Mouse (Mus musculus): Measurements from ENCODE around the gene 9030025P20Rik. TPM values are rescaled to one million over a fixed set of nuclear protein-coding genes. Genes with fewer than 3 reads are reported as not detected.
"Not testable (repeated sequence)": the region's sequence is repeated elsewhere in the genome, so short reads cannot be mapped to it uniquely, and the experiment has no call there.

9030025P20Rik gene
- polyA plus RNA-seq (2015; fragmentation: Nextera tagmentation; extraction: Ambion mirVana): 6.3 and 6.4 TPM in 2 replicates

GRCm38 (mm10) chr17:14978362-14979038 is at the start of gene 9030025P20Rik, which contains the start of gene Gm3417:
TSS of gene 9030025P20Rik (plus strand) at chr17:14978468.
TSS of gene Gm3417 (minus strand) at chr17:14978790.
- H3K9me3 ChIP-seq (replicated peaks; ENCODE audit: control insufficient read depth, low read length); H3K4me1 ChIP-seq (ENCODE audit: control insufficient read depth, insufficient read depth, low read length); H3K27me3 ChIP-seq (ENCODE audit: control insufficient read depth, insufficient read depth, low read length); H3K4me3 ChIP-seq (ENCODE audit: low read length); H3K4me2 ChIP-seq (ENCODE audit: low read depth, low read length); H3K36me3 ChIP-seq (ENCODE audit: control insufficient read depth, insufficient read depth); H3K27ac ChIP-seq (ENCODE audit: low read length); H3K9ac ChIP-seq (ENCODE audit: low read length): not testable (repeated sequence)
- WGBS: no CpG with 5 or more reads among the region's 60 CpGs
- ATAC-seq (replicated peaks; ENCODE audit: extremely low read depth, insufficient read depth, low FRiP score): peak; percentile 97

- Histone ChIP-seq H3K4me1 (ENCODE audit: control insufficient read depth, insufficient read depth, low read length) (no peaks in the 10 kb centered on the region), H3K27me3 (ENCODE audit: control insufficient read depth, insufficient read depth, low read length) (no peaks in the 10 kb centered on the region)
- 69% methylated on average over 5 of the region's 5 CpGs for WGBS
These were observed 49.6 kb upstream of the 9030025P20Rik start for GRCm38 (mm10) chr17:14928631-14929030.

GRCm38 (mm10) chr17:14930697-14931096 is 47.6 kb upstream of the 9030025P20Rik start:
- Histone ChIP-seq H3K36me3 (ENCODE audit: control insufficient read depth, insufficient read depth) (no peaks in the 10 kb centered on the region), H3K9me3 (replicated peaks; ENCODE audit: control insufficient read depth, low read length) (no peaks in the 10 kb centered on the region), H3K27me3 (ENCODE audit: control insufficient read depth, insufficient read depth, low read length) (no peaks in the 10 kb centered on the region), H3K27ac (ENCODE audit: low read length) (no peak overlapping the region), H3K4me3 (ENCODE audit: low read length) (no peak overlapping the region), H3K9ac (ENCODE audit: low read length) (no peak overlapping the region), H3K4me1 (ENCODE audit: control insufficient read depth, insufficient read depth, low read length) (no peaks in the 10 kb centered on the region), H3K4me2 (ENCODE audit: low read depth, low read length) (no peak overlapping the region)
- no peak for ATAC-seq (replicated peaks; ENCODE audit: extremely low read depth, insufficient read depth, low FRiP score)
- WGBS: 63% methylated on average over 7 of the region's 7 CpGs

More at GRCm38 (mm10) chr17:14928631-14929030, 49.6 kb upstream of the 9030025P20Rik start:
- H3K36me3 ChIP-seq (ENCODE audit: control insufficient read depth, insufficient read depth): no peaks in the 10 kb centered on the region
- H3K4me2 ChIP-seq (ENCODE audit: low read depth, low read length): no peak overlapping the region
- no peak for ATAC-seq (replicated peaks; ENCODE audit: extremely low read depth, insufficient read depth, low FRiP score)
- H3K27ac ChIP-seq (ENCODE audit: low read length): no peak overlapping the region
- no peak overlapping the region for H3K9ac ChIP-seq (ENCODE audit: low read length)
- H3K9me3 ChIP-seq (replicated peaks; ENCODE audit: control insufficient read depth, low read length): no peaks in the 10 kb centered on the region
- H3K4me3 ChIP-seq (ENCODE audit: low read length): no peak overlapping the region

GRCm38 (mm10) chr17:14931469-14931868 is 46.8 kb upstream of the 9030025P20Rik start:
- H3K9me3 ChIP-seq (replicated peaks; ENCODE audit: control insufficient read depth, low read length): no peaks in the 10 kb centered on the region
- no peaks in the 10 kb centered on the region for H3K4me1 ChIP-seq (ENCODE audit: control insufficient read depth, insufficient read depth, low read length)
- no peak overlapping the region for H3K27ac ChIP-seq (ENCODE audit: low read length)
- H3K4me2 ChIP-seq (ENCODE audit: low read depth, low read length): no peak overlapping the region
- H3K36me3 ChIP-seq (ENCODE audit: control insufficient read depth, insufficient read depth): no peaks in the 10 kb centered on the region
- H3K9ac ChIP-seq (ENCODE audit: low read length): no peak overlapping the region
- no peak overlapping the region for H3K4me3 ChIP-seq (ENCODE audit: low read length)
- H3K27me3 ChIP-seq (ENCODE audit: control insufficient read depth, insufficient read depth, low read length): no peaks in the 10 kb centered on the region
- no peak for ATAC-seq (replicated peaks; ENCODE audit: extremely low read depth, insufficient read depth, low FRiP score)
- 75% methylated on average over 5 of the region's 5 CpGs for WGBS

- H3K9ac ChIP-seq (ENCODE audit: low read length); ATAC-seq (replicated peaks; ENCODE audit: extremely low read depth, insufficient read depth, low FRiP score); H3K36me3 ChIP-seq (ENCODE audit: control insufficient read depth, insufficient read depth); H3K4me1 ChIP-seq (ENCODE audit: control insufficient read depth, insufficient read depth, low read length); H3K27ac ChIP-seq (ENCODE audit: low read length); H3K27me3 ChIP-seq (ENCODE audit: control insufficient read depth, insufficient read depth, low read length); H3K4me3 ChIP-seq (ENCODE audit: low read length); H3K4me2 ChIP-seq (ENCODE audit: low read depth, low read length); H3K9me3 ChIP-seq (replicated peaks; ENCODE audit: control insufficient read depth, low read length): not testable (repeated sequence)
- 77% methylated on average over 14 of the region's 14 CpGs for WGBS
These were observed 43.0 kb upstream of the 9030025P20Rik start for GRCm38 (mm10) chr17:14935280-14935679.

- Histone ChIP-seq H3K4me1 (ENCODE audit: control insufficient read depth, insufficient read depth, low read length) (no peaks in the 10 kb centered on the region), H3K9me3 (replicated peaks; ENCODE audit: control insufficient read depth, low read length) (no peaks in the 10 kb centered on the region), H3K4me3 (ENCODE audit: low read length) (no peak overlapping the region), H3K36me3 (ENCODE audit: control insufficient read depth, insufficient read depth) (no peaks in the 10 kb centered on the region), H3K4me2 (ENCODE audit: low read depth, low read length) (no peak overlapping the region), H3K27me3 (ENCODE audit: control insufficient read depth, insufficient read depth, low read length) (no peaks in the 10 kb centered on the region), H3K27ac (ENCODE audit: low read length) (no peak overlapping the region), H3K9ac (ENCODE audit: low read length) (no peak overlapping the region)
- ATAC-seq (replicated peaks; ENCODE audit: extremely low read depth, insufficient read depth, low FRiP score): no peak
- 65% methylated on average over 5 of the region's 5 CpGs for WGBS
These were observed 42.2 kb upstream of the 9030025P20Rik start for GRCm38 (mm10) chr17:14935841-14936605.

- WGBS: 69% methylated on average over 6 of the region's 6 CpGs
- peak overlapping the region; percentile 92 for H3K9ac ChIP-seq (ENCODE audit: low read length)
- ATAC-seq (replicated peaks; ENCODE audit: extremely low read depth, insufficient read depth, low FRiP score); H3K27me3 ChIP-seq (ENCODE audit: control insufficient read depth, insufficient read depth, low read length); H3K9me3 ChIP-seq (replicated peaks; ENCODE audit: control insufficient read depth, low read length); H3K36me3 ChIP-seq (ENCODE audit: control insufficient read depth, insufficient read depth): not testable (repeated sequence)
- H3K27ac ChIP-seq (ENCODE audit: low read length): peak overlapping the region; percentile 80; the same call in 1 of the 2 replicates
- H3K4me2 ChIP-seq (ENCODE audit: low read depth, low read length): peak overlapping the region; percentile 86
- H3K4me3 ChIP-seq (ENCODE audit: low read length): peak overlapping the region; percentile 95
- H3K4me1 ChIP-seq (ENCODE audit: control insufficient read depth, insufficient read depth, low read length): peaks cover 19% of the 10 kb centered on the region
These were observed 36.1 kb upstream of the 9030025P20Rik start for GRCm38 (mm10) chr17:14942181-14942580.

- H3K36me3 ChIP-seq (ENCODE audit: control insufficient read depth, insufficient read depth): peaks cover under 1% of the 10 kb centered on the region; the same call in 1 of the 2 replicates
- no peaks in the 10 kb centered on the region for H3K27me3 ChIP-seq (ENCODE audit: control insufficient read depth, insufficient read depth, low read length)
- H3K27ac ChIP-seq (ENCODE audit: low read length): peak within 1 kb of the TSS; percentile 81
- H3K9me3 ChIP-seq (replicated peaks; ENCODE audit: control insufficient read depth, low read length): no peaks in the 10 kb centered on the region
- peak within 1 kb of the TSS; percentile 92 for H3K9ac ChIP-seq (ENCODE audit: low read length)
- peak; percentile 98 for ATAC-seq (replicated peaks; ENCODE audit: extremely low read depth, insufficient read depth, low FRiP score)
- 0% methylated on average over 54 of the region's 54 CpGs for WGBS
- H3K4me1 ChIP-seq (ENCODE audit: control insufficient read depth, insufficient read depth, low read length): peaks cover 19% of the 10 kb centered on the region
- peak within 1 kb of the TSS; percentile 86 for H3K4me2 ChIP-seq (ENCODE audit: low read depth, low read length)
- peak within 1 kb of the TSS; percentile 95 for H3K4me3 ChIP-seq (ENCODE audit: low read length)
These were observed 35.1 kb upstream of the 9030025P20Rik start, which contains the start of the genes Wdr27 and 1600012H06Rik for GRCm38 (mm10) chr17:14943009-14943728. TSS of gene Wdr27 (minus strand) at chr17:14943158. TSS of gene 1600012H06Rik (plus strand) at chr17:14943184.

Data from heart, embryonic 16.5 days (tissue).